Mouse (Mus musculus): ENCODE data around the gene Mtmr4. TPM values are rescaled to one million over a fixed set of nuclear protein-coding genes. Genes with fewer than 3 reads are reported as not detected.

Mtmr4 gene
- polyA plus RNA-seq, 1 experiment from 2014 or later = 25.7 TPM

GRCm38 (mm10) chr11:87617606-87618005, 25.6 kb downstream of the Mtmr4 start:
- Histone ChIP-seq H3K27me3 (no peaks in the 10 kb centered on the region), H3K36me3 (peaks cover 55% of the 10 kb centered on the region), H3K9ac (no peak overlapping the region), H3K9me3 (replicated peaks) (no peaks in the 10 kb centered on the region), H3K4me1 (no peaks in the 10 kb centered on the region), H3K4me3 (replicated peaks) (no peak overlapping the region), H3K4me2 (replicated peaks) (no peak overlapping the region), H3K27ac (replicated peaks) (no peak overlapping the region)
- no peak for ATAC-seq (ENCODE audit: insufficient number of reproducible peaks, low FRiP score, low TSS enrichment, low read depth)
- WGBS = 96% methylated on average over 32 of the region's 32 CpGs

- Histone ChIP-seq H3K9ac (no peak overlapping the region), H3K4me3 (replicated peaks) (no peak overlapping the region), H3K4me2 (replicated peaks) (no peak overlapping the region), H3K27me3 (no peaks in the 10 kb centered on the region), H3K9me3 (replicated peaks) (no peaks in the 10 kb centered on the region), H3K27ac (replicated peaks) (no peak overlapping the region), H3K36me3 (peaks cover 27% of the 10 kb centered on the region), H3K4me1 (no peaks in the 10 kb centered on the region)
- ATAC-seq (ENCODE audit: insufficient number of reproducible peaks, low FRiP score, low TSS enrichment, low read depth) = no peak
- WGBS = 56% methylated on average over 4 of the region's 4 CpGs
Observed at GRCm38 (mm10) chr11:87623160-87623559, 31.2 kb downstream of the Mtmr4 start.

- Histone ChIP-seq H3K4me2 (replicated peaks) (no peak overlapping the region), H3K36me3 (peaks cover 6% of the 10 kb centered on the region; the same call in 1 of the 2 replicates), H3K4me3 (replicated peaks) (no peak overlapping the region), H3K4me1 (no peaks in the 10 kb centered on the region), H3K9ac (no peak overlapping the region), H3K27ac (replicated peaks) (no peak overlapping the region), H3K27me3 (no peaks in the 10 kb centered on the region), H3K9me3 (replicated peaks) (no peaks in the 10 kb centered on the region)
- no peak for ATAC-seq (ENCODE audit: insufficient number of reproducible peaks, low FRiP score, low TSS enrichment, low read depth)
- WGBS = 35% methylated on average over 10 of the region's 10 CpGs
Observed at GRCm38 (mm10) chr11:87629859-87630258, 37.9 kb downstream of the Mtmr4 start.

GRCm38 (mm10) chr11:87638793-87639192, 46.8 kb downstream of the Mtmr4 start:
- ATAC-seq (ENCODE audit: insufficient number of reproducible peaks, low FRiP score, low TSS enrichment, low read depth) = no peak
- H3K9ac ChIP-seq = peak overlapping the region; percentile 52

GRCm38 (mm10) chr11:87639206-87639605, 47.2 kb downstream of the Mtmr4 start:
- no peaks in the 10 kb centered on the region for H3K27me3 ChIP-seq
- H3K36me3 ChIP-seq = no peaks in the 10 kb centered on the region
- H3K9ac ChIP-seq = peak overlapping the region; percentile 52
- no peak overlapping the region for H3K27ac ChIP-seq (replicated peaks)
- H3K9me3 ChIP-seq (replicated peaks) = no peaks in the 10 kb centered on the region
- ATAC-seq (ENCODE audit: insufficient number of reproducible peaks, low FRiP score, low TSS enrichment, low read depth) = peak; percentile 69
- H3K4me1 ChIP-seq = peaks cover 7% of the 10 kb centered on the region; the same call in 1 of the 2 replicates
- H3K4me3 ChIP-seq (replicated peaks) = peak overlapping the region; percentile 48
- 2% methylated on average over 29 of the region's 29 CpGs for WGBS
- H3K4me2 ChIP-seq (replicated peaks) = peak overlapping the region; percentile 70

More at GRCm38 (mm10) chr11:87638793-87639192, 46.8 kb downstream of the Mtmr4 start:
- H3K36me3 ChIP-seq = no peaks in the 10 kb centered on the region
- H3K4me3 ChIP-seq (replicated peaks) = peak overlapping the region; percentile 48
- peaks cover 7% of the 10 kb centered on the region; the same call in 1 of the 2 replicates for H3K4me1 ChIP-seq
- H3K9me3 ChIP-seq (replicated peaks) = no peaks in the 10 kb centered on the region
- H3K4me2 ChIP-seq (replicated peaks) = peak overlapping the region; percentile 70
- no peaks in the 10 kb centered on the region for H3K27me3 ChIP-seq
- 20% methylated on average over 2 of the region's 2 CpGs for WGBS
- H3K27ac ChIP-seq (replicated peaks) = no peak overlapping the region

GRCm38 (mm10) chr11:87642865-87643264, 50.9 kb downstream of the Mtmr4 start:
- no peaks in the 10 kb centered on the region for H3K27me3 ChIP-seq
- H3K4me3 ChIP-seq (replicated peaks) = no peak overlapping the region
- no peak overlapping the region for H3K9ac ChIP-seq
- no peaks in the 10 kb centered on the region for H3K9me3 ChIP-seq (replicated peaks)
- H3K27ac ChIP-seq (replicated peaks) = no peak overlapping the region
- H3K36me3 ChIP-seq = no peaks in the 10 kb centered on the region
- H3K4me2 ChIP-seq (replicated peaks) = no peak overlapping the region
- ATAC-seq (ENCODE audit: insufficient number of reproducible peaks, low FRiP score, low TSS enrichment, low read depth) = no peak
- peaks cover 7% of the 10 kb centered on the region; the same call in 1 of the 2 replicates for H3K4me1 ChIP-seq

GRCm38 (mm10) chr11:87654693-87655092, 62.7 kb downstream of the Mtmr4 start:
- H3K27ac ChIP-seq (replicated peaks) = no peak overlapping the region
- H3K4me3 ChIP-seq (replicated peaks) = no peak overlapping the region
- H3K36me3 ChIP-seq = no peaks in the 10 kb centered on the region
- ATAC-seq (ENCODE audit: insufficient number of reproducible peaks, low FRiP score, low TSS enrichment, low read depth) = no peak
- no peak overlapping the region for H3K4me2 ChIP-seq (replicated peaks)
- 79% methylated on average over 5 of the region's 5 CpGs for WGBS
- H3K27me3 ChIP-seq = no peaks in the 10 kb centered on the region
- H3K9ac ChIP-seq = no peak overlapping the region
- no peaks in the 10 kb centered on the region for H3K9me3 ChIP-seq (replicated peaks)
- no peaks in the 10 kb centered on the region for H3K4me1 ChIP-seq

- 71% methylated on average over 7 of the region's 7 CpGs for WGBS
- Histone ChIP-seq H3K27ac (replicated peaks) (no peak overlapping the region), H3K4me3 (replicated peaks) (no peak overlapping the region), H3K9me3 (replicated peaks) (no peaks in the 10 kb centered on the region), H3K9ac (no peak overlapping the region), H3K4me2 (replicated peaks) (no peak overlapping the region), H3K36me3 (no peaks in the 10 kb centered on the region), H3K4me1 (no peaks in the 10 kb centered on the region), H3K27me3 (no peaks in the 10 kb centered on the region; the same call in 1 of the 2 replicates)
- no peak for ATAC-seq (ENCODE audit: insufficient number of reproducible peaks, low FRiP score, low TSS enrichment, low read depth)
Observed at GRCm38 (mm10) chr11:87659216-87659615, 67.3 kb downstream of the Mtmr4 start.

GRCm38 (mm10) chr11:87662407-87662806, 70.4 kb downstream of the Mtmr4 start, which contains the start of gene Rnf43:
Rnf43 (plus strand) TSS chr11:87662722.
- Histone ChIP-seq H3K27me3 (no peaks in the 10 kb centered on the region; the same call in 1 of the 2 replicates), H3K4me2 (replicated peaks) (peak within 1 kb of the TSS; percentile 61), H3K36me3 (no peaks in the 10 kb centered on the region), H3K4me1 (no peaks in the 10 kb centered on the region), H3K9me3 (replicated peaks) (no peaks in the 10 kb centered on the region), H3K4me3 (replicated peaks) (peak within 1 kb of the TSS; percentile 49), H3K27ac (replicated peaks) (peak within 1 kb of the TSS; percentile 48), H3K9ac (peak within 1 kb of the TSS; percentile 39)
- peak; percentile 86 for ATAC-seq (ENCODE audit: insufficient number of reproducible peaks, low FRiP score, low TSS enrichment, low read depth)
- WGBS = 0% methylated on average over 8 of the region's 8 CpGs

GRCm38 (mm10) chr11:87662822-87663221, 70.9 kb downstream of the Mtmr4 start:
- no peak for ATAC-seq (ENCODE audit: insufficient number of reproducible peaks, low FRiP score, low TSS enrichment, low read depth)
- no peaks in the 10 kb centered on the region for H3K4me1 ChIP-seq
- no peaks in the 10 kb centered on the region for H3K9me3 ChIP-seq (replicated peaks)
- no peaks in the 10 kb centered on the region; the same call in 1 of the 2 replicates for H3K27me3 ChIP-seq
- H3K4me3 ChIP-seq (replicated peaks) = peak overlapping the region; percentile 49
- peak overlapping the region; percentile 48 for H3K27ac ChIP-seq (replicated peaks)
- peak overlapping the region; percentile 61 for H3K4me2 ChIP-seq (replicated peaks)
- H3K9ac ChIP-seq = peak overlapping the region; percentile 39
- no peaks in the 10 kb centered on the region for H3K36me3 ChIP-seq
- 8% methylated on average over 14 of the region's 14 CpGs for WGBS

GRCm38 (mm10) chr11:87663948-87664347, 72.0 kb downstream of the Mtmr4 start:
- Histone ChIP-seq H3K9me3 (replicated peaks) (no peaks in the 10 kb centered on the region), H3K36me3 (no peaks in the 10 kb centered on the region), H3K27ac (replicated peaks) (no peak overlapping the region), H3K4me1 (no peaks in the 10 kb centered on the region), H3K4me2 (replicated peaks) (peak overlapping the region; percentile 33), H3K9ac (no peak overlapping the region), H3K27me3 (no peaks in the 10 kb centered on the region; the same call in 1 of the 2 replicates), H3K4me3 (replicated peaks) (peak overlapping the region; percentile 49)
- WGBS = 53% methylated on average over 6 of the region's 6 CpGs
- ATAC-seq (ENCODE audit: insufficient number of reproducible peaks, low FRiP score, low TSS enrichment, low read depth) = no peak

GRCm38 (mm10) chr11:87664521-87664920, 72.6 kb downstream of the Mtmr4 start:
- no peaks in the 10 kb centered on the region for H3K9me3 ChIP-seq (replicated peaks)
- no peak overlapping the region for H3K27ac ChIP-seq (replicated peaks)
- H3K4me1 ChIP-seq = no peaks in the 10 kb centered on the region
- H3K27me3 ChIP-seq = no peaks in the 10 kb centered on the region; the same call in 1 of the 2 replicates
- H3K4me2 ChIP-seq (replicated peaks) = peak overlapping the region; percentile 33
- no peak overlapping the region for H3K9ac ChIP-seq
- ATAC-seq (ENCODE audit: insufficient number of reproducible peaks, low FRiP score, low TSS enrichment, low read depth) = no peak
- peak overlapping the region; percentile 49 for H3K4me3 ChIP-seq (replicated peaks)
- no peaks in the 10 kb centered on the region for H3K36me3 ChIP-seq
- whole genome bisulfite sequencing = 61% methylated on average over 12 of the region's 12 CpGs

Data from embryonic facial prominence, embryonic 15.5 days (tissue).